ENCODE assay signal across 27 mouse cellular contexts in the genomic region with DNA sequence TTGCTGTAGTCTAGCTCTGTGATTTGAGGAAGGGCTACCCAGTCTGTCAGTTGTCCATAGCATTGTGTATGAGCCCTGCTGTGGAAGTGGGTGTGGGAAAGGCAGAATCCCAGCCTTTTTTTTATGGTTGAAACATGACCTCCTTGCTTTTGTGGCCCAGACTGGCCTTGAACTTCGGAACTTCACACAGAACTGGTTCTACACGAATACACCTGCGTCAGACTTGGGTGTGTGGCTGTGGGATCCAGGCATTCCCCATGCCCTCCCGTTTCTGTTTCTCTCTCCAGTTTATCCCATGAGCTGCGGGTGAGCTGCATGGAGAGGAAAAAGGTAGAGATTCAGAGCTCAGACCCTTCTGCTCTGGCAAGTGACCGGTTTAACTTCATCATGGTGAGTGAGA. TPM values are rescaled to one million over a fixed set of nuclear protein-coding genes. Genes with fewer than 3 reads are reported as not detected.
DNase-seq lines count a peak whose midpoint lies in the region; ATAC-seq and TF ChIP-seq lines count a peak whose summit lies in the region.
"Had no signal": no experiment of that assay in that cellular context is flagged by ENCODE, and none has a peak within 500 bp of the region (broad histone marks: within the 10 kb centered on the region; RNA-seq: fewer than 3 reads in every experiment).

No protein-coding gene starts in this region.

- H3K36me3 ChIP-seq in liver, postnatal 0 days (replicated peaks; ENCODE audit: insufficient read depth, low read length), result peaks cover 11% of the 10 kb centered on the region
- H3K36me3 ChIP-seq in liver, embryonic 11.5 days (ENCODE audit: control insufficient read depth, insufficient read depth, low read length), result peaks cover 10% of the 10 kb centered on the region
- peaks cover 16% of the 10 kb centered on the region for H3K36me3 ChIP-seq in intestine, embryonic 15.5 days
- H3K36me3 ChIP-seq in intestine, postnatal 0 days (ENCODE audit: control insufficient read depth, insufficient read depth), result peaks cover 16% of the 10 kb centered on the region; the same call in 1 of the 2 replicates
- H3K36me3 ChIP-seq in forebrain, embryonic 16.5 days (ENCODE audit: control insufficient read depth, insufficient read depth), result no peaks in the 10 kb centered on the region; the same call in none of the 2 replicates

- no peak overlapping the region for H3K9ac ChIP-seq in liver, postnatal 0 days (replicated peaks)
- no peak overlapping the region for H3K9ac ChIP-seq in liver, embryonic 11.5 days (ENCODE audit: low read depth, low read length)
- H3K9ac ChIP-seq in intestine, embryonic 15.5 days, result no peak overlapping the region
- no peak overlapping the region for H3K9ac ChIP-seq in intestine, postnatal 0 days (ENCODE audit: low read depth, low read length)
- no peak overlapping the region for H3K9ac ChIP-seq in forebrain, embryonic 16.5 days (replicated peaks; ENCODE audit: low read depth, low read length)
- H3K9ac ChIP-seq: embryonic facial prominence, embryonic 12.5 days; forebrain, embryonic 12.5 days; forebrain, postnatal 0 days had no signal

- peak; percentile 33; the same call in 1 of the 2 replicates for ATAC-seq in liver, postnatal 0 days
- ATAC-seq in liver, embryonic 11.5 days (replicated peaks; ENCODE audit: low FRiP score), result no peak
- ATAC-seq in intestine, embryonic 15.5 days, result peak; percentile 57
- ATAC-seq in intestine, postnatal 0 days, result peak; percentile 58
- ATAC-seq in forebrain, embryonic 16.5 days, result no peak
- ATAC-seq: CD4-positive, CD25-positive, alpha-beta regulatory T cell, adult 4 months; forebrain, embryonic 14.5 days; forebrain, postnatal 0 days; Patski had no signal

- H3K27me3 ChIP-seq in liver, postnatal 0 days (ENCODE audit: insufficient read depth, low read length), result no peaks in the 10 kb centered on the region
- H3K27me3 ChIP-seq in liver, embryonic 11.5 days (replicated peaks; ENCODE audit: control insufficient read depth, insufficient read depth, low read length), result no peaks in the 10 kb centered on the region
- H3K27me3 ChIP-seq in intestine, embryonic 15.5 days (replicated peaks), result no peaks in the 10 kb centered on the region
- no peaks in the 10 kb centered on the region for H3K27me3 ChIP-seq in intestine, postnatal 0 days (replicated peaks; ENCODE audit: control insufficient read depth, insufficient read depth, low read length)
- H3K27me3 ChIP-seq in forebrain, embryonic 16.5 days (replicated peaks; ENCODE audit: control insufficient read depth, insufficient read depth, low read length), result no peaks in the 10 kb centered on the region
- H3K27me3 ChIP-seq: CH12.LX; embryonic facial prominence, embryonic 12.5 days; forebrain, embryonic 12.5 days; Patski had no signal

- H3K4me2 ChIP-seq in liver, postnatal 0 days (ENCODE audit: low read depth, low read length), result no peak overlapping the region
- H3K4me2 ChIP-seq in liver, embryonic 11.5 days, result no peak overlapping the region
- H3K4me2 ChIP-seq in intestine, embryonic 15.5 days (replicated peaks), result no peak overlapping the region
- H3K4me2 ChIP-seq in intestine, postnatal 0 days (replicated peaks; ENCODE audit: low read depth), result no peak overlapping the region
- no peak overlapping the region for H3K4me2 ChIP-seq in forebrain, embryonic 16.5 days (ENCODE audit: low read length)
- H3K4me2 ChIP-seq: embryonic facial prominence, embryonic 12.5 days; forebrain, embryonic 12.5 days had no signal

- WGBS in liver, postnatal 0 days (ENCODE audit: insufficient replicate concordance), result 81% methylated on average over 6 of the region's 6 CpGs
- 89% methylated on average over 6 of the region's 6 CpGs for WGBS in liver, embryonic 11.5 days
- 81% methylated on average over 6 of the region's 6 CpGs for WGBS in intestine, embryonic 15.5 days
- 62% methylated on average over 6 of the region's 6 CpGs for WGBS in intestine, postnatal 0 days
- 91% methylated on average over 6 of the region's 6 CpGs for WGBS in forebrain, embryonic 16.5 days

- no peaks in the 10 kb centered on the region for H3K9me3 ChIP-seq in liver, postnatal 0 days (ENCODE audit: low read length)
- H3K9me3 ChIP-seq in liver, embryonic 11.5 days (ENCODE audit: control insufficient read depth, low read length), result no peaks in the 10 kb centered on the region
- H3K9me3 ChIP-seq in intestine, embryonic 15.5 days, result no peaks in the 10 kb centered on the region
- no peaks in the 10 kb centered on the region for H3K9me3 ChIP-seq in intestine, postnatal 0 days (ENCODE audit: control insufficient read depth)
- no peaks in the 10 kb centered on the region for H3K9me3 ChIP-seq in forebrain, embryonic 16.5 days (ENCODE audit: control insufficient read depth, low read length)
- H3K9me3 ChIP-seq: embryonic facial prominence, embryonic 12.5 days; forebrain, embryonic 10.5 days; forebrain, embryonic 12.5 days; G1E had no signal

- H3K4me1 ChIP-seq in liver, postnatal 0 days (ENCODE audit: insufficient read depth), result no peaks in the 10 kb centered on the region
- no peaks in the 10 kb centered on the region; the same call in 1 of the 2 replicates for H3K4me1 ChIP-seq in liver, embryonic 11.5 days (replicated peaks; ENCODE audit: control insufficient read depth, insufficient read depth, low read length)
- peaks cover 6% of the 10 kb centered on the region; the same call in 1 of the 2 replicates for H3K4me1 ChIP-seq in intestine, embryonic 15.5 days (replicated peaks)
- H3K4me1 ChIP-seq in intestine, postnatal 0 days (replicated peaks; ENCODE audit: control insufficient read depth, insufficient read depth, low read length), result 0 out of 2 replicates have a peak, but pooled peaks cover 4% of the 10 kb centered on the region
- peaks cover 10% of the 10 kb centered on the region for H3K4me1 ChIP-seq in forebrain, embryonic 16.5 days (replicated peaks; ENCODE audit: control insufficient read depth, insufficient read depth, low read length)

- no peak for DNase-seq in liver, postnatal 0 days
- no peak for DNase-seq in liver, embryonic 11.5 days (ENCODE audit: low spot score)
- DNase-seq in R1 (ENCODE audit: low read depth, low spot score), result peak; percentile 29
- no peak for DNase-seq in urinary bladder, postnatal 4 days (ENCODE audit: low spot score in 2 of 2)
- DNase-seq: adrenal gland, adult 2 months; adrenal gland, postnatal 10 days; adrenal gland, postnatal 25 days; B cell, adult 2 months; cerebellum, adult 11 months; cerebellum, adult 18-20 months; cerebellum, adult 8-10 months; cerebellum, adult 9-11 months; cerebellum, postnatal 14 days; cerebellum, postnatal 36 days; embryo, embryonic 11 days; forebrain, postnatal 0 days had no signal

- no peak overlapping the region for H3K4me3 ChIP-seq in liver, postnatal 0 days (ENCODE audit: low read depth, low read length)
- no peak overlapping the region for H3K4me3 ChIP-seq in liver, embryonic 11.5 days (ENCODE audit: low read depth, low read length)
- H3K4me3 ChIP-seq in intestine, embryonic 15.5 days (replicated peaks), result no peak overlapping the region
- no peak overlapping the region for H3K4me3 ChIP-seq in intestine, postnatal 0 days (ENCODE audit: low read depth, low read length)
- H3K4me3 ChIP-seq in forebrain, embryonic 16.5 days (replicated peaks; ENCODE audit: low read length), result no peak overlapping the region
- H3K4me3 ChIP-seq: embryonic facial prominence, embryonic 12.5 days; forebrain, embryonic 10.5 days; forebrain, embryonic 12.5 days had no signal

- no peak for TF ChIP-seq CTCF in liver, postnatal 0 days (IDR thresholded peaks at IDR 0.05; ENCODE audit: low read depth)
- TF ChIP-seq CTCF in intestine, postnatal 0 days (IDR thresholded peaks at IDR 0.05; ENCODE audit: low read depth), result no peak

- no peak for TF ChIP-seq EP300 in liver, postnatal 0 days (IDR thresholded peaks at IDR 0.05; ENCODE audit: low read depth)

- no peak overlapping the region for H3K27ac ChIP-seq in liver, postnatal 0 days (ENCODE audit: low read depth)
- no peak overlapping the region for H3K27ac ChIP-seq in liver, embryonic 11.5 days (ENCODE audit: low read depth, low read length)
- H3K27ac ChIP-seq in intestine, embryonic 15.5 days, result no peak overlapping the region
- H3K27ac ChIP-seq in intestine, postnatal 0 days (ENCODE audit: low read depth, low read length), result no peak overlapping the region
- H3K27ac ChIP-seq in forebrain, embryonic 16.5 days (ENCODE audit: low read length), result no peak overlapping the region
- H3K27ac ChIP-seq: embryonic facial prominence, embryonic 12.5 days; forebrain, embryonic 10.5 days; forebrain, embryonic 12.5 days had no signal

RNA-seq across cellular contexts. Expression of a gene that starts 11.7 kb away (rescaled TPM):
- 6.8 and 8.0 TPM in 2 replicates for polyA plus RNA-seq in liver, postnatal 0 days (2015; fragmentation: Nextera tagmentation; extraction: Ambion mirVana)
- polyA plus RNA-seq in liver, embryonic 11.5 days (2014; fragmentation: Nextera tagmentation; extraction: Ambion mirVana), result 29.9 and 32.7 TPM in 2 replicates
- polyA plus RNA-seq in intestine, embryonic 15.5 days (2015; fragmentation: Nextera tagmentation; extraction: Ambion mirVana), result 26.1 and 27.3 TPM in 2 replicates
- polyA plus RNA-seq in intestine, postnatal 0 days (2015; fragmentation: Nextera tagmentation; extraction: Ambion mirVana), result 7.3 and 7.4 TPM in 2 replicates
- polyA plus RNA-seq in forebrain, embryonic 16.5 days (2015; fragmentation: Nextera tagmentation; extraction: Ambion mirVana), result 49.7 and 51.1 TPM in 2 replicates

RNA-seq across cellular contexts. Expression of a gene that starts 44.5 kb away (rescaled TPM):
- 4.5 and 7.5 TPM in 2 replicates for polyA plus RNA-seq in liver, postnatal 0 days (2015; fragmentation: Nextera tagmentation; extraction: Ambion mirVana)
- 13.0 and 14.6 TPM in 2 replicates for polyA plus RNA-seq in liver, embryonic 11.5 days (2014; fragmentation: Nextera tagmentation; extraction: Ambion mirVana)
- 8.6 TPM in 2 replicates for polyA plus RNA-seq in intestine, embryonic 15.5 days (2015; fragmentation: Nextera tagmentation; extraction: Ambion mirVana)
- 5.1 and 5.9 TPM in 2 replicates for polyA plus RNA-seq in intestine, postnatal 0 days (2015; fragmentation: Nextera tagmentation; extraction: Ambion mirVana)
- 8.9 and 10.3 TPM in 2 replicates for polyA plus RNA-seq in forebrain, embryonic 16.5 days (2015; fragmentation: Nextera tagmentation; extraction: Ambion mirVana)

Comparison
In these comparisons a context has a peak if more than half of its experiments do, and no peak if none do; other contexts are left out.
1. ATAC-seq: peak in liver, postnatal 0 days (single experiment), intestine, embryonic 15.5 days (single experiment) and intestine, postnatal 0 days (single experiment); none in liver, embryonic 11.5 days (single experiment) and forebrain, embryonic 16.5 days (single experiment).